Mouse (Mus musculus) brain, adult 10 weeks (tissue): ENCODE measurements around the gene Foxn3. TPM values are rescaled to one million over a fixed set of nuclear protein-coding genes. Genes with fewer than 3 reads are reported as not detected.

ENCODE experiments used
- polyA plus RNA-seq: library from polyadenylated mRNA; stranded (reverse); fragments of 350-450 nt; fragmentation: Illumina TruSeq; extraction: RNeasy Lipid Tissue Mini Kit (QIAGEN cat#74804); gene quantifications from one replicate; pipeline ENCODE4 v1.2.3, GENCODE M21; 2015; ENCODE audit warnings: low read depth, low replicate concordance

The Foxn3 gene
- polyA plus RNA-seq = 15.9 TPM

GRCm38 (mm10) chr12:99563219-99564059, at the start of gene Foxn3:
Gene Foxn3, minus strand, starts transcription at chr12:99563582.

